Mouse (Mus musculus): ENCODE measurements around the gene Trat1. TPM values are rescaled to one million over a fixed set of nuclear protein-coding genes. Genes with fewer than 3 reads are reported as not detected.

The Trat1 gene
- total RNA-seq, 2 experiments from 2014 or later, result not detected

DNA sequence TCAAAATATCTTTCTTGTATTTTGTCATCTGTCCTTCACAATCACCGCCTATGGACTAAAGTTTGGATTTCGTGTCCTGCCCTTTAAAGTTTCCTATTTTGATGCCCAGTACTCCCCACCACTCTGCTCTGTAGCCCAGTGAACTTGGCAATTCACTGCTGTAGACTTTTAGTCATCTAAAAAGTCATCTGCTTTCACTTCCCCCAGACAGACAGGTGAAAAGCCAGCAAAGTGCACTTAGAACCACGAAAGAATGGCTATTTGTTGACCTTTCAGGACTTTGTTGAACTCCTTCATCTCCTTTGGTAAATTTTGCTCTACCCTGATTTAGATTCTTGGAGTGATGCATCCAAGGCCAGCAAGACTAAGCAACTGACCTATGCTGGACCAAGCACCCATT, 34.9 kb downstream of the Trat1 start:
- DNase-seq (ENCODE audit: low spot score), result no peak
- intact Hi-C loops (cut with DNase I), result no loop called here

DNA sequence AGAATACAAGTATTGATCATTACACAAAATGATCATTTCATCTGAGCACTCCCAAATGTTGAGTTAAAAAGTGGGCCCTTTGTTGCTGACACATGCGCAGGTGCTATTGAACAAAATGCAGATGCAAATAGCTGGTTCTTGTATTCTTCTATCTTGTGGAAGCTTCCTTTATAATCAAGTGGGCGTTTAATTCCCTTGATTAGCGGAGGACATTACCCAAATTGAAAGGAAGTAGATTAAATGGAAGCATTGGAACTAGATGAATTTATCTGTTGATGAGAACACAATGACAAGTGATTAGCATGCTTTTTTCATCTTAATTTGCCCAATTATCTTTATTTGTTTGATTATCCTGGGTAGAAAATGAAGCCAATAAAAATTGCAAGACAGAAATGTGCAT, 51.6 kb downstream of the Trat1 start:
- intact Hi-C loops (cut with DNase I), result no loop called here
- DNase-seq (ENCODE audit: low spot score), result no peak

GRCm38 (mm10) chr16:48719679-48720078, 52.1 kb downstream of the Trat1 start:
- intact Hi-C loops (cut with DNase I), result no loop called here
- DNase-seq (ENCODE audit: low spot score), result no peak

DNA sequence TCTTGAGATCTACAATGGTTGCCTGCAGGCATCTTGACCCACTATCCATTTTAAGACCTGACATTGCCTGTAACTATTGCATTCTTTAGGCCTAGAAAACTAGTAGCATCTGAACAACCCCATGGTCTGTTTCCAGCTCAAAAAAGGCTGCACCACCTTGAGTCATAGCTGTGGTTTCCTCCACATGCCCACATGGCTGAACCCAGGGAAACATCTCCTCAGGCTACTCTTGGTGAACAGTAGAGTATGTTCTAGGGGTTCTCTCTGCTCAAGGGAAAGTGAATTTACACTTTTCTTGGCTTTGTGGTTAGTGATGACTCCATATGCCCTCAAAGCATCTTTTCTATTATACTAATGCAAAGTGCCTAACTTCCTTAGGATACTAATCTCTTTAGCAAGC, 55.5 kb downstream of the Trat1 start:
- no peak for DNase-seq (ENCODE audit: low spot score)
- intact Hi-C loops (cut with DNase I), result no loop called here

DNA sequence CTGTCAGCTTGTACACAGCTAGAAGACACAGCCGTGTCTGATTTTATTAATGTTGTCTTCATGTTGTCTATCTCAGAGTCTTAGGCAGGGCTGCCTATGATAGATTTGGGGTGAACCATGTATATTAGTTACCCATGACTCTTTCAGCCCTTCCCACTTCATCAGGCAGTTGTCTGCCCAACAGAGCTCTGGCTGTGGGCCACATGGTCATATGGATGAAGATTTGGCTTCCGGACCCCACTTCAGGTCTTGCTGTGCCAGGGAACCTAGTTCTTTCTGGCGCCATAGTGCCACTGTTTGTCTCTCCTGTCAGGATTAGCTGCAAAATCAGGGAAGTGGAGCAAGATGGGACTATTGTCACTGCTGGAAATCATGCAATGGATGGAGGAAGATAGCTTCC, 69.9 kb downstream of the Trat1 start:
- no peak for DNase-seq (ENCODE audit: low spot score)
- intact Hi-C loops (cut with DNase I), result no loop called here

Other genes starting within 250 kb of the Trat1 start
- not detected for gene Retnlb, start 44.8 kb upstream of the Trat1 start, total RNA-seq (2021)
- 1 to 10 TPM; 1.6 to 1.8 TPM for gene Retnla, start 70.5 kb upstream of the Trat1 start, total RNA-seq (2021)
- gene Retnlg, start 100.6 kb upstream of the Trat1 start, total RNA-seq (2021), result under 1 TPM; 0.62 to 0.81 TPM
- gene Dzip3, start 222.1 kb upstream of the Trat1 start, total RNA-seq (2021), result 1 to 10 TPM; 6.6 to 9.0 TPM
- under 1 TPM; 0.75 to 0.94 TPM for gene Cip2a, start 222.2 kb upstream of the Trat1 start, total RNA-seq (2021)

Measured in heart, postnatal 25 days (tissue).